11 mouse cellular contexts compared by ENCODE assay signal in genomic region chr13:12574979-12575536, GRCm38 (mm10). TPM values are rescaled to one million over a fixed set of nuclear protein-coding genes. Genes with fewer than 3 reads are reported as not detected.
DNase-seq lines count a peak whose midpoint lies in the region; ATAC-seq lines count a peak whose summit lies in the region.
"Had no signal": no experiment of that assay in that cellular context is flagged by ENCODE, and none has a peak within 500 bp of the region (broad histone marks: within the 10 kb centered on the region; RNA-seq: fewer than 3 reads in every experiment).

No protein-coding gene starts in this region.

- peak; percentile 74 for ATAC-seq in monocyte, adult 5-6 weeks (replicated peaks; ENCODE audit: insufficient number of reproducible peaks, low FRiP score, low TSS enrichment, poor library complexity, severe bottlenecking)
- no peak for ATAC-seq in forebrain, embryonic 16.5 days

- no peaks in the 10 kb centered on the region for H3K27me3 ChIP-seq in forebrain, embryonic 16.5 days (replicated peaks; ENCODE audit: control insufficient read depth, insufficient read depth, low read length)
- H3K27me3 ChIP-seq: limb, embryonic 13.5 days; neural tube, embryonic 12.5 days had no signal

- H3K27ac ChIP-seq in forebrain, embryonic 16.5 days (ENCODE audit: low read length), result no peak overlapping the region
- H3K27ac ChIP-seq: limb, embryonic 13.5 days; neural tube, embryonic 12.5 days had no signal

- H3K4me2 ChIP-seq in forebrain, embryonic 16.5 days (ENCODE audit: low read length), result no peak overlapping the region
- H3K4me2 ChIP-seq: limb, embryonic 13.5 days; neural tube, embryonic 12.5 days had no signal

- H3K36me3 ChIP-seq in forebrain, embryonic 16.5 days (ENCODE audit: control insufficient read depth, insufficient read depth), result no peaks in the 10 kb centered on the region
- H3K36me3 ChIP-seq: limb, embryonic 13.5 days; neural tube, embryonic 12.5 days had no signal

- 92% methylated on average over 9 of the region's 9 CpGs for WGBS in forebrain, embryonic 16.5 days

- H3K4me3 ChIP-seq in forebrain, embryonic 16.5 days (replicated peaks; ENCODE audit: low read length), result no peak overlapping the region
- H3K4me3 ChIP-seq: limb, embryonic 13.5 days; neural tube, embryonic 12.5 days had no signal

- no peaks in the 10 kb centered on the region for H3K4me1 ChIP-seq in forebrain, embryonic 16.5 days (replicated peaks; ENCODE audit: control insufficient read depth, insufficient read depth, low read length)
- H3K4me1 ChIP-seq: limb, embryonic 13.5 days; neural tube, embryonic 12.5 days had no signal

- no peak overlapping the region for H3K9ac ChIP-seq in forebrain, embryonic 16.5 days (replicated peaks; ENCODE audit: low read depth, low read length)
- H3K9ac ChIP-seq: limb, embryonic 13.5 days; neural tube, embryonic 12.5 days had no signal

- no peaks in the 10 kb centered on the region for H3K9me3 ChIP-seq in forebrain, embryonic 16.5 days (ENCODE audit: control insufficient read depth, low read length)
- H3K9me3 ChIP-seq: limb, embryonic 13.5 days; neural tube, embryonic 12.5 days had no signal

- peak; percentile 88 for DNase-seq in heart, adult 11 months
- no peak for DNase-seq in heart, postnatal 4 days
- peak; percentile 76 for DNase-seq in CD4-positive helper T cell, adult 2 months (ENCODE audit: low read depth, low spot score)
- DNase-seq in c-Kit-positive CD71-negative TER-119-negative erythroid progenitor cells, embryonic 14.5 days (ENCODE audit: low read depth), result peak; percentile 17
- no peak for DNase-seq in embryo, embryonic 9.5 days (ENCODE audit: extremely low spot score)
- DNase-seq in frontal cortex, postnatal 25 days (ENCODE audit: low spot score in 2 of 2), result no peak
- DNase-seq: kidney, postnatal 4 days had no signal

RNA-seq across cellular contexts. Expression of gene Ero1lb, which starts 9.4 kb away (rescaled TPM):
- total RNA-seq in heart, postnatal 4 days (2021), result 1 to 10 TPM; 1.7 to 2.3 TPM
- 24.5 to 27.2 TPM (median 25.1 TPM) in 3 replicates for total RNA-seq in monocyte, adult 5-6 weeks (2017)
- polyA plus RNA-seq in forebrain, embryonic 16.5 days (2015; fragmentation: Nextera tagmentation; extraction: Ambion mirVana), result 15.4 and 15.6 TPM in 2 replicates

RNA-seq across cellular contexts. Expression of gene Edaradd, which starts 54.8 kb away (rescaled TPM):
- under 1 TPM; 0.07 to 0.20 TPM for total RNA-seq in heart, postnatal 4 days (2021)
- total RNA-seq in monocyte, adult 5-6 weeks (2017), result 0.43 to 1.3 TPM (median 1.1 TPM) in 3 replicates
- 1.9 and 2.6 TPM in 2 replicates for polyA plus RNA-seq in forebrain, embryonic 16.5 days (2015; fragmentation: Nextera tagmentation; extraction: Ambion mirVana)

Comparison
In these comparisons a context has a peak if more than half of its experiments do, and no peak if none do; other contexts are left out.
1. DNase-seq: peak in heart, adult 11 months (single experiment), CD4-positive helper T cell, adult 2 months (single experiment) and c-Kit-positive CD71-negative TER-119-negative erythroid progenitor cells, embryonic 14.5 days (single experiment); none in heart, postnatal 4 days (single experiment), embryo, embryonic 9.5 days (single experiment) and frontal cortex, postnatal 25 days (0 of 2).